Mouse (Mus musculus) ES-Bruce4 (cell line): Measurements from ENCODE around the gene Fam149b.

Experiments
- CTCF ChIP-seq: IDR thresholded peaks from one replicate; pipeline ENCODE4 v1.8.1; 2011; ENCODE audit warnings: low read depth, low read length
- EP300 ChIP-seq: IDR thresholded peaks from 2 replicates; pipeline ENCODE4 v1.6.1; 2011; ENCODE audit warnings: low read depth, low read length; ENCODE audit not compliant: insufficient read depth
- POLR2A ChIP-seq: IDR thresholded peaks from one replicate; pipeline ENCODE4 v1.8.1; 2011; ENCODE audit warnings: low read length; ENCODE audit not compliant: insufficient read depth

DNA sequence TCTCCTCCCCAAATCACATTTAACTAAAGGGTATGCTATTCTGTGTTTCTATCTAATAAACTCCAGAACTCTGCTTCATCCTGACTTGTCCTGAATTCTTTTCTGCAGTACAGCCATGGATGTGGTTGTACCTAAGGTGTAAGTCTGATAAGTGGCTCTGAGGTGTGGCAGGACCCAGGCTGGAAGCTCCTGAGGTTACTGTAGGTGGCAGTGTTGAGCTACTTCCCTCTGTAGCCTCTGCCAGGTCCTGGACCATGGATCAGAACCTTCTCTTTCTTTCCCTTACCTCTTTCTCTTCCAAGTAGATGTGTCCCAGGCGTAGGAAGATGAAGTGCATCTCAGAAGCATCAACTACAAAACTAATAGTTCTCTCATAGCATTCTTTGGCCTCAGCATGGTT is 52.1 kb downstream of the Fam149b start:
- TF ChIP-seq CTCF: peak; percentile 79
- TF ChIP-seq POLR2A: no peak
- no peak for TF ChIP-seq EP300
